Mouse (Mus musculus) CD4-positive, CD25-positive, alpha-beta regulatory T cell, adult 4 months (primary cell): ENCODE data around the gene Atp6ap1l. TPM values are rescaled to one million over a fixed set of nuclear protein-coding genes. Genes with fewer than 3 reads are reported as not detected.

ENCODE experiments used
- ATAC-seq: one replicate; pipeline ENCODE4 v1.8.0; 2017
- polyA plus RNA-seq, 2 experiments: library from polyadenylated mRNA; unstranded; fragments of 100-300 nt; shearing (Covaris generic); gene quantifications; one replicate each; pipeline ENCODE4 v1.2.1; 2017

Gene Atp6ap1l
- polyA plus RNA-seq, 2 experiments from 2014 or later, result 0.38 TPM; not detected in 1

DNA sequence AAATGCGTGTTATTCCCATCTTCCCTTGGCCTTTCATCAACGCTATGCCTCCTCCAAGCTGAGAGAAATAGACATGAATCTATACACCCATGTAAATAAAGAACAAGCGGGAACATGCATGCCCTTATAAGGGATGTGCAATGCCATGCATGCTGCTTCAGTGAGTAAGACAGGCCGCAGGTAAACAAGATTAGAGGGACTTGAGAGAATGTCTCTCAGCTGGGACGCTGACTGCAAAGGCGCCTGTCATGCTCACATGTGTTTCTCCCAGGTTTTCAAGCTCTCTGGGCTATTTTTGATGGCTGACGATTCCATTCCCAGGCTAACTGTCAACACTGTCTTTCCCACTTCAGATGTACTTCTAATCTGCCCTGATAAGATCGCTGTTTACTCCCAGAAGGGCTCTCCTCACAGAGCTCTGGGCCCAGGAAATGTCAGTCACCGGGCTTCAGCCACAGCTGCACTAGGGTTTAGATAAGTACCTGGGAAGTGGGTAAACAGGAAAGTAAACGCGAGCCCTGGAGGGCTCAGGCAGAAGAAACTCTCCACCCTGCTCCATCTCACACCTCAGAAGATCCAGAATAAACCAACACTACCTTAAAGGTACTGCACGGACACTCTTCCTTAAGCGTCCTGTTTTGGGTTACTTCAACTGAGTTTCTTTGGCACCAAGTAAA lies 19.2 kb downstream of the Atp6ap1l start:
- ATAC-seq, result peak; percentile 26

DNA sequence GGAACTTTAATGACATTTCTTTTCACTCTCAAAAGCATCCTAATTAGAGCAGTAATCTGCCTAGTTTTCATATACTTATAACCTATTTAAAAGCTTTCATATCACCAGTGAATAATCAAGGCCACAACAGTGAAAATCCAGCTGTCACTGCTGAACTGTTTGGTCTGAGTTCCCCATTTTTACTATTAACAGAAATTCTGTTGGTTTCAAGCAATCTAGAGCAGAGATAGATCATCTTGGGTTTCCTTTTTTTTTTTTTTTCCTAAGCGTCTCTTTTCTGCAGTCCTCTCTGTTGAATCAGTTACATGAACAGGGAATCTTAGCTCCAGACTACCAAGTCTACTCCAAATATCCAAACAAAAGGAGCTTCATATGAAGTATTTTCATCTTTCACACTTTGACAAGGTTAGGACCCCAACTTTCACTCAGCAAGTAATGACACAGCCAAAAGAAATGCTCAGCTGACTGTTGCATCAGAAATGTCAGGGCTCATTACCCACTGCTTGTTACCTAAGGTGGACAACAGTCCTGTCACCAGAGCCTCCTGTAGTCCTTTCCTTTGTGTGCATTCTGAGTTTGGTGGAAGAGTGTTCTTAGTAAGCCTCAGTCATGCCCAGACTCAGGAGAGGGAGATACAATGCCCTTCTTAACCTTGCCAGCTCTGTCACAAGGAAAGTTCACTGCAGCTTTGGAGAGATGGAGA lies 23.3 kb downstream of the Atp6ap1l start:
- ATAC-seq, result no peak

DNA sequence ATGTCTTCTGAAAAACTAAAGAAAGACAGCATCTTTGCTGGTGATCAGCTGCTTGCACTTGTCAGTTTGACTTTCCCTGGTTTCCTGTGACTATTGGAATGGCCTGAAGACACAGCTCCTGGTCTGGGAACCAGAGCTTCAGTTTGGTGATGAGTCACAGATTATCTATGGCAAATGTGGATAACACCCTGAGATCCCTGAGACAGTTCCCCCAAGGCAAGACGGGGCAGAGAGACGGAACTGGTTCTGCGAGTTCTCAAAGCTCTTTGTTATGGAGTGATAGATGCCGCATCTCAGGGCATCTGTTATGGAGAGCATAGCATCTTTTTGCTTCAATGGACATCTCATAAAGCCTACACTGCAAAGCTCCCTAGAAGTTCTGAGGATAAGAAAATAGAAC lies 33.6 kb downstream of the Atp6ap1l start:
- no peak for ATAC-seq

DNA sequence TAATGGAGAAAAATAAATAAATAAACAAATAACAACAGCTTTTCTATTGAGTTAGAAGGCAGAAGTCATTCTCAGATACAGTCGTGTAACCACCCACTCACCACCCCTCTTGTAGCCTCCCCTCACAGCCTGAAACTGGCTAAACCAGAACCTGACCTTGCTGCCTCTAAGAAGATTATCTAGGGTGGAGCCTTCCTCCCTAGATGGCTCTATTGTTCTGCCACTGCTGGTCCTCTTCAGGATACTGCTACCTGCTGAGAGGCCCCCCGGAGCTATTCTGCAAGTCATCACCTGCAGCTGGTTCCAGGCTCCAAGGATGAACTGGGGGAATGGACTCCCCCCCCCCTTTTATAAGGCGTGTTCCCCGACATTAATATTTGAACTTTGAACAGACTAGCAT lies 36.0 kb downstream of the Atp6ap1l start:
- ATAC-seq, result no peak

DNA sequence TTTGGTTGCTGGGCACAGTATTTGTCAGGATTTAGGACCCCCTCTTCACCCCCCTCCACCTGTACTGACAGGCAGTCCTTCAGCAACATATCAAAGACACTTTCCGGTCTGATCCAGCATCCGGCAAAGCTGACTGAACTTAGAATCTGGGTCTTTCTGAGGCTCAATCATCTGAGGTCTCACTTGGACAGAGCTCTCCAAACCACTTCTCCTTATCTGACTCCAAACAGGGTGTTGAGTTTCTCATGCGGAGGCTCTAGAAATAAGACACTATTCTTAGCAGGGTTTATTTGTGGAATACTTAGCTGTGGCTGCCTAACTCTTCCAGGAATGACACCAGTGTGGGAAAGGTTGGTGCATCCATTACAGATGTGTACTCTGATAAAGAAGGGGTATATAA lies 43.0 kb downstream of the Atp6ap1l start:
- no peak for ATAC-seq

GRCm38 (mm10) chr13:90860888-90861431 lies 44.2 kb downstream of the Atp6ap1l start:
- no peak for ATAC-seq

DNA sequence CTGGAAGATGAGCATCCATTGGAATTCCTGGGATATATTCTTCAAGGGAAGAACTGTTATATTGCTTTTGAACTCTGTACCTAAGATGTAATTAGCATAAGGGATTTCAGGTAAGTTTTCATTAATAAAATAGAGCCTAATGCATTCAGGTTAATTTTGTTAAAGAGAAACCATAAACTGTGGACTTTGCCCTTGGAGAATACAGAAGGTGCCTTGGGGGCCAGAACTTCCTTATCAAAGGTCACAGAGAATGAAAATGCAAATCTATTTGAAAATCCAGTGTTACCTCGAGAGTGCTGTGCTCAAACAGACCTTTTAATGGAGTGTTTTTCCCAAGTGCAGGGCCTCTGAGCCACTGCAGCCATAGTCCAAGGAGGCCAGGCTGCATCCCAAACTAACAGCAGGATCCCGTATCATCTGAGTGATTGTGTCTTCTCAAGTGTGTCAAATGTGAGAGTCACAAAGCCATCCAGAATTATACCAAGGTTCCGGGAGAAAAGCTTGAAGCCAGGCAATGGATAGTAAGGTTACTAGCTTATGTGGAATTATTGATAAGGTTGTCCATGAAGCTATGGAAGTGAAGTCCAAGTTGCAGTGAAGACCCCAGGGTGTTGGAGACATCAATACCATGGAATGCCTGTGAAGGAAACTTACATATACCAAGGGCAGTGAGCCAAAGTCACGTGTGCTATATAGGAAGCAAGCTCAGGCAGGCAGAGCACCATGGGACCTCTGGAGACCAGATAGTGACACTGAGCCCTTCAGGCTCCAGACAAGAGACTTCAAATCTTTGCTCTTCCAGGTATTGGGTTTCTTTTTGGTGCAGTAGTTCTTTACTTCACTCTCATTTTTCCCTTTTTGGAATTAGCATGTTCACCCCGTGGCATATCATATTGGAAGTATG lies 52.2 kb downstream of the Atp6ap1l start:
- no peak for ATAC-seq

DNA sequence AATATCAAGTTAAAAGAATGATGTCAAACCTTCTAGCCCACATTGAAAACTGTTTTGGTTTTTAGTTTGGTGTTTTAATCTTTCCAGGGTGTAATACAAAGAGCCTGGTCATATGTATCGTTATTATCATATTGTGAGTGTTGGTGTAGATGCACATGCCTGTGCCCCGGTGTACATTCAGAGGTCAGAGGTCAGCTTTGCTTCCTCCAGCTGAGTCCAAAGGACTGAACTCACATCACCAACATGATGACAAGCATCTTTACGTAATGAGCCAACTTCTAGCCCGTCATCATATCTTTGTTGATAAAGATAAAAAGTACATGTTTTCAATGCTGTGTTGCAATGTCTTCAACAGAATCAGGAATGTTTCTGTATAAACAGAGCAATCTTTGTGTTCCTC lies 53.4 kb downstream of the Atp6ap1l start:
- ATAC-seq, result no peak

DNA sequence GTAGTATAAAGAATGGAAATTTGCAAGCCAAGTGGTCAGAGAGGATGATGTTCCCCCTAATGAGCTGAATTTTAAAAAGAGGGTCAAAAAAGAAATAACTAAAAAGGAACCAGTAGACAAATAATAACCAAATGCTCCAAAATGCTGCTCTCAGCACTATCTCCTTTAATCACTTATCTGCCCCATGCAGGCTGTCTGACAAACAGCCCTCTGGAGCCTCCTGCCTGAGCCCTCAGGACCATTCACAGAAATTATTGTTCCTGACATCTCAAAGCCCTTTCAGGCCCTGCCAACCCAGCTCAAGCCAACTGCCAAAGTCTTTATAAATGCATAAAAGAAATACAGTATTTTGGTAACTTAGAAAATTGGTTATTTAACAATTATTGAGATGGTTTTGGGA lies 61.0 kb downstream of the Atp6ap1l start:
- ATAC-seq, result no peak

- ATAC-seq, result no peak
These were observed 61.7 kb downstream of the Atp6ap1l start for GRCm38 (mm10) chr13:90843412-90843811.

DNA sequence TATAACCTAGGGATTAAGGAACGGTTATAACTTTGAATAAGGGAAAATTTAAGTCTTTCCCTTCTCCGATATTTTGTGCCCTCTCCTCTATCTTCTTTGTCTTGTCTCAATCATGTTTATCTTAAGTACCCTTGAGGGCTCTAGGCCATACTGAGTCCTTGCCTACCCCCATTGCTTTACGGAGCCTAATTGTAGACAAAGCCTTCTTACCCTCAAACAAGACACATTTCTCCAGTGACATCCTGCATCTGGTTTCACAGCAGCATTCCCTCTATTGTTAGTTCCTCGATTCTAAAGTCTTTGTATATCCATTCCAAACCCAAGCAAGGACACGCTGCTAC lies 64.0 kb downstream of the Atp6ap1l start:
- ATAC-seq, result no peak

DNA sequence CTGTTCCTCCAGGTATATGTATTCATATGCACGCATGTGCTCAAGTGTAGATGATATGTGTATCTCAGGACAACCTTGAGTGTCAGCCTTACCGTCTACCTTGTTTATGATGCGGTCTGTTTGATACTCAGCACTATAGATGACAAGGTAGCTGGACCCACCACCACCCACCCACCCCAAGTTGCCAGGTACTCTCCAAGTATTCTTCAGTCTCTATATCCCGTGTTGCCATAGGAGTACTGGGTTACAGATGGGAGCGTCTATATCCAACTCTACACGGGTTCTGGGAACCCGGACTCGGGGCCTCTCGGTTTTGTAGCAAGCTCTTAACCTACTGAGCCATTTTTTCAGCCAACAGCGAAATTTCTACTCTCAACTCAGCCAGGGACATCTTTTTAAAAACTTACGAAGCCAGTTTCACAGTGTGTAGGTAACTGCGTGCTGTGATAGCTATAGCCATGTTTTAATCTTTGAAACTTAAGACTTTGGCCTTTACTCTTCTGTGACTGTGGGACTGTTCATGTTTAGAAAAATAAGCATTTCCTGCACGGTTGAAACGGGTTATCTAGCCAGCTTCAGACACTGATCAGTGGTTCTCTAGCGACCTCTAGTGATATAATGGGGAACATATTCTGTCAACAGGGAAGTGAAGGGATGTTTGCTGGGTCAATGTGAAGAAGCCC lies 64.5 kb downstream of the Atp6ap1l start:
- peak; percentile 73 for ATAC-seq

DNA sequence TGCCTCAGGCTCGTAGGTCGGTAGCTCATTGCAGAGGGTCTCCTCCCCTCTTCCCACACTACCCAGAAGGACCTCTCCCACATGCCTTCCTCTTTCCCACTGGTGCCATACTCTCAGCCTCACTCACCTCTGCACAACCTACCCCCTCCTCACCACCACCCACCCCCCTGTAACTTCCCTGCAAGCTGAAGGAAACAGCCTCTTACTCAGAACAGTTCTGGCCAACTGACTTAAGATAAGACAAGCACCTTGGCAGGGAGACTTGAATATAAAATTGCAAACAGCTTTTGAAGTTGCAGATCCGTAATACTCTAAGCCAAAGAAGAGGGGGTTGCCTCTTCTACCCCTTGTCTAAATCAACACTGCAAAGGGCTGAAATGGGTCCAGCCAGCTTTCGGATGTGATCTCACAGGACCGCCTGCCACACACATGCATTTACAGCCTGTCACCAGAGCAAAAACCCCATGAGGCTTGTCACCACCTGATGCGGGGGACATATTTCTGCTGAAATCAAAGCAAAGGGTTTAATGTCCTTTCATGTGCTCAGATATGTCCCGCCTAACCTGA lies 71.4 kb downstream of the Atp6ap1l start:
- no peak for ATAC-seq

Other genes starting within 250 kb of the Atp6ap1l start
- gene Rps23, start 17.6 kb upstream of the Atp6ap1l start, polyA plus RNA-seq, result 1,000 to 10,000 TPM; 1,115 to 1,300 TPM